Mouse (Mus musculus): ENCODE measurements around the gene Nckipsd. TPM values are rescaled to one million over a fixed set of nuclear protein-coding genes. Genes with fewer than 3 reads are reported as not detected.

Nckipsd gene
- total and polyA plus RNA-seq, 2 experiments from 2014 or later: 24.5 to 27.6 TPM

DNA sequence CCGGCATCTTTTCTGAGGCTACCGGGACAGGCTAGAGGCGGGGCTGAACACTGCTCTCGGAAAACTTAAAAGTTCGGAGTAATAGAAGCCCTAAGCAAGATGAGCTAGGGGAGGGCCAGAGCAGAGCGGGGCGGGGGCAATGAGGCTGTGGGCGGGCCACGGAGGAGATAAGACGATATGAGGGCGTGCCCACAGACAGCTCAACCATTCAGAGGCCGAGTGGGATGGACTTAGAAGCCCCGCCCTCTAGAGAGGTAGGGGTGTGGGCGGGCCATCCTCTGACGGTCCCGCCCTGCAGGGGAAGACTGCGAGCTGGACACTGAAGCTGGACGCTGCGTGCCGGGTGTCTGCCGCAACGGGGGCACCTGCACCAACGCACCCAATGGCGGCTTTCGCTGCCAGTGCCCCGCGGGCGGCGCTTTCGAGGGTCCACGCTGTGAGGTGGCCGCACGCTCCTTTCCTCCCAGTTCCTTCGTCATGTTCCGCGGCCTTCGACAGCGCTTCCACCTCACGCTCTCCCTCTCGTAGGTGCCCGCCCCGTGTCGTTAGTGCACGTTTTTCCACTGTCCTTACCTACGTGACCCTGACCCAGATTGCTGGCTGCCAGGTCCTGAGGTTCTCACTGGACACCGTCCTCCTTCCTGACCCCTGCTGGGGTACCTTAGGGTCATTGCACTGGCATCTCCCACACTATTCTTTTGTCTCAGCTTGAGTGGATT, 24.4 kb downstream of the Nckipsd start:
- peak; percentile 81 for DNase-seq
- Histone ChIP-seq H3K4me2 (ENCODE audit: low read depth) (peak overlapping the region; percentile 53), H3K27me3 (ENCODE audit: insufficient read depth, low read length) (no peaks in the 10 kb centered on the region), H3K9ac (peak overlapping the region; percentile 28; the same call in 1 of the 2 replicates), H3K9me3 (ENCODE audit: low read length) (no peaks in the 10 kb centered on the region), H3K4me1 (ENCODE audit: insufficient read depth) (peaks cover 27% of the 10 kb centered on the region), H3K4me3 (ENCODE audit: low read depth, low read length) (peak overlapping the region; percentile 28), H3K27ac (ENCODE audit: low read depth, low read length) (no peak overlapping the region), H3K36me3 (ENCODE audit: insufficient read depth) (peaks cover 86% of the 10 kb centered on the region)
- TF ChIP-seq CTCF (IDR thresholded peaks at IDR 0.05; ENCODE audit: low read depth): no peak
- 8% methylated on average over 46 of the region's 46 CpGs for WGBS
- peak; percentile 94 for ATAC-seq

GRCm38 (mm10) chr9:108842989-108843388, 34.8 kb downstream of the Nckipsd start:
- Histone ChIP-seq H3K4me1 (ENCODE audit: insufficient read depth) (no peaks in the 10 kb centered on the region), H3K9ac (no peak overlapping the region), H3K27ac (ENCODE audit: low read depth, low read length) (no peak overlapping the region), H3K27me3 (ENCODE audit: insufficient read depth, low read length) (no peaks in the 10 kb centered on the region), H3K36me3 (ENCODE audit: insufficient read depth) (peaks cover 92% of the 10 kb centered on the region), H3K4me2 (ENCODE audit: low read depth) (no peak overlapping the region), H3K9me3 (ENCODE audit: low read length) (no peaks in the 10 kb centered on the region), H3K4me3 (ENCODE audit: low read depth, low read length) (no peak overlapping the region)
- DNase-seq: peak; percentile 48
- peak; percentile 49 for TF ChIP-seq CTCF (IDR thresholded peaks at IDR 0.05; ENCODE audit: low read depth)
- peak; percentile 44; the same call in 1 of the 2 replicates for ATAC-seq
- 19% methylated on average over 14 of the region's 14 CpGs for WGBS

DNA sequence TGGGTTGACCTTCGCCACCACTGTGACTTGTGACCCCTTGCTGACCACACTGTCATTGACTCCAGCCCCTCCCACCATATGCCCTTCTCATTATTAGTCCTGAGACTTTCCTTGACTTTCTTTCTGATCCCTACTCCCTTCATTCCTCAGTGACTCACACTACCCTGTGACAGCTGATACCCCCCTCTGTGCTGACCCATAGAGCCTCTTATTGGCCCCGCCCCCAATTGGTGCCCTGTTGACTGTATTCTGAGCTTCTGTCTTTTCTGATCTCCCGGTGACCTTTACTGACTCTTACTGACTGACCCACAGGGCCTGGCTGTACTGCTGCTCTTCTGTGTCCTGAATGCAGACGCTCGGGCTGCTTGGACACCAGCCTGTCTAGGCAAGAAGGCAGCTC, 37.2 kb downstream of the Nckipsd start:
- Histone ChIP-seq H3K4me3 (ENCODE audit: low read depth, low read length) (no peak overlapping the region), H3K27me3 (ENCODE audit: insufficient read depth, low read length) (no peaks in the 10 kb centered on the region)
- no peak for TF ChIP-seq CTCF (IDR thresholded peaks at IDR 0.05; ENCODE audit: low read depth)

GRCm38 (mm10) chr9:108847374-108847773, 39.2 kb downstream of the Nckipsd start:
- no peak for ATAC-seq

More for the DNA sequence above, 37.2 kb downstream of the Nckipsd start:
- WGBS: 83% methylated on average over 5 of the region's 5 CpGs
- peaks cover 97% of the 10 kb centered on the region for H3K36me3 ChIP-seq (ENCODE audit: insufficient read depth)
- ATAC-seq: no peak
- no peak overlapping the region for H3K27ac ChIP-seq (ENCODE audit: low read depth, low read length)
- no peaks in the 10 kb centered on the region for H3K4me1 ChIP-seq (ENCODE audit: insufficient read depth)
- no peak overlapping the region for H3K4me2 ChIP-seq (ENCODE audit: low read depth)
- no peaks in the 10 kb centered on the region for H3K9me3 ChIP-seq (ENCODE audit: low read length)
- DNase-seq: no peak
- H3K9ac ChIP-seq: no peak overlapping the region

DNA sequence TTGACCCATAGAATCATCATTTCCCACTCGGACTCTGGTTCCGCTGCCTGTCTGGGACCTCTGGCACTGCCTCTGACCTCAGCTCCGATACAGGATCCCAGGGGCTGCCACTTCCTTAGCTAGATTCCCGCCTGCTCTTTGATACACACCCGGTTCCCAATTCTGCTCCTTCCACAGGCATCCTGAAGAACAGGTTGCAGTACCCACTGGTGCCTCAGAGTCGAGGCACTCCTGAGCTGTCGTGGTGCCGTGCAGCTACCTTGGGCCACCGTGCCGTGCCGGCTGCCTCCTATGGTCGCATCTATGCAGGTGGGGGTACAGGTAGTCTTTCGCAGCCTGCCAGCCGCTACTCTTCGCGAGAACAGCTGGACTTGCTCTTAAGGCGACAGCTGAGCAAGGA, 40.3 kb downstream of the Nckipsd start:
- TF ChIP-seq CTCF (IDR thresholded peaks at IDR 0.05; ENCODE audit: low read depth): no peak
- H3K4me2 ChIP-seq (ENCODE audit: low read depth): no peak overlapping the region
- H3K9me3 ChIP-seq (ENCODE audit: low read length): no peaks in the 10 kb centered on the region
- ATAC-seq (no peak), DNase-seq (no peak)
- no peak overlapping the region for H3K4me3 ChIP-seq (ENCODE audit: low read depth, low read length)
- no peak overlapping the region for H3K27ac ChIP-seq (ENCODE audit: low read depth, low read length)
- H3K9ac ChIP-seq: no peak overlapping the region
- 0 out of 2 replicates have a peak, but pooled peaks cover under 1% of the 10 kb centered on the region for H3K4me1 ChIP-seq (ENCODE audit: insufficient read depth)
- no peaks in the 10 kb centered on the region for H3K27me3 ChIP-seq (ENCODE audit: insufficient read depth, low read length)
- peaks cover 82% of the 10 kb centered on the region for H3K36me3 ChIP-seq (ENCODE audit: insufficient read depth)
- WGBS: 85% methylated on average over 17 of the region's 17 CpGs

More at GRCm38 (mm10) chr9:108847374-108847773, 39.2 kb downstream of the Nckipsd start:
- Histone ChIP-seq H3K9me3 (ENCODE audit: low read length) (no peaks in the 10 kb centered on the region), H3K9ac (no peak overlapping the region), H3K36me3 (ENCODE audit: insufficient read depth) (peaks cover 88% of the 10 kb centered on the region), H3K27ac (ENCODE audit: low read depth, low read length) (no peak overlapping the region), H3K27me3 (ENCODE audit: insufficient read depth, low read length) (no peaks in the 10 kb centered on the region), H3K4me3 (ENCODE audit: low read depth, low read length) (no peak overlapping the region), H3K4me2 (ENCODE audit: low read depth) (no peak overlapping the region), H3K4me1 (ENCODE audit: insufficient read depth) (no peaks in the 10 kb centered on the region)
- TF ChIP-seq CTCF (IDR thresholded peaks at IDR 0.05; ENCODE audit: low read depth): no peak
- no peak for DNase-seq
- 89% methylated on average over 4 of the region's 4 CpGs for WGBS

GRCm38 (mm10) chr9:108852976-108853375, 44.8 kb downstream of the Nckipsd start, which contains the start of gene Slc26a6:
Slc26a6 (plus strand) TSS chr9:108853283.
- peak within 1 kb of the TSS; percentile 66 for H3K4me3 ChIP-seq (ENCODE audit: low read depth, low read length)
- WGBS: 96% methylated on average over 3 of the region's 3 CpGs
- peak within 1 kb of the TSS; percentile 66 for H3K9ac ChIP-seq
- peak within 1 kb of the TSS; percentile 64 for H3K27ac ChIP-seq (ENCODE audit: low read depth, low read length)
- no peak for TF ChIP-seq CTCF (IDR thresholded peaks at IDR 0.05; ENCODE audit: low read depth)
- H3K9me3 ChIP-seq (ENCODE audit: low read length): no peaks in the 10 kb centered on the region
- no peak for DNase-seq
- no peaks in the 10 kb centered on the region for H3K27me3 ChIP-seq (ENCODE audit: insufficient read depth, low read length)
- H3K4me2 ChIP-seq (ENCODE audit: low read depth): peak within 1 kb of the TSS; percentile 69
- H3K36me3 ChIP-seq (ENCODE audit: insufficient read depth): peaks cover 51% of the 10 kb centered on the region
- H3K4me1 ChIP-seq (ENCODE audit: insufficient read depth): 0 out of 2 replicates have a peak, but pooled peaks cover 3% of the 10 kb centered on the region
- no peak for ATAC-seq

- H3K36me3 ChIP-seq (ENCODE audit: insufficient read depth): peaks cover 51% of the 10 kb centered on the region
- no peaks in the 10 kb centered on the region for H3K9me3 ChIP-seq (ENCODE audit: low read length)
- no peaks in the 10 kb centered on the region for H3K27me3 ChIP-seq (ENCODE audit: insufficient read depth, low read length)
- H3K4me3 ChIP-seq (ENCODE audit: low read depth, low read length): peak overlapping the region; percentile 66
- peak; percentile 72 for TF ChIP-seq CTCF (IDR thresholded peaks at IDR 0.05; ENCODE audit: low read depth)
- H3K9ac ChIP-seq: peak overlapping the region; percentile 66
- ATAC-seq: peak; percentile 94
- WGBS: 4% methylated on average over 24 of the region's 25 CpGs
- peak overlapping the region; percentile 64 for H3K27ac ChIP-seq (ENCODE audit: low read depth, low read length)
- H3K4me2 ChIP-seq (ENCODE audit: low read depth): peak overlapping the region; percentile 69
- 0 out of 2 replicates have a peak, but pooled peaks cover 3% of the 10 kb centered on the region for H3K4me1 ChIP-seq (ENCODE audit: insufficient read depth)
- DNase-seq: peak; percentile 94
These were observed 45.6 kb downstream of the Nckipsd start for GRCm38 (mm10) chr9:108853635-108854240.
